Mouse (Mus musculus) brain, embryonic 18.5 days (tissue): Measurements from ENCODE around the gene Gm11562.
"Not testable (repeated sequence)": the region's sequence is repeated elsewhere in the genome, so short reads cannot be mapped to it uniquely, and the experiment has no call there.

Experiments used
- DNase-seq: peaks from one replicate; pipeline ENCODE4 v3.0.0-alpha.2; 2012; ENCODE audit warnings: low read depth, low spot score

Gene Gm11562

GRCm38 (mm10) chr11:99620335-99620734, at the start of gene Gm11562:
Gm11562 (minus strand) TSS chr11:99620435.
- no peak for DNase-seq

- DNase-seq: no peak
Observed at GRCm38 (mm10) chr11:99665860-99666259, 45.6 kb upstream of the Gm11562 start, which contains the start of gene Krtap4-6. Krtap4-6 (minus strand) TSS chr11:99665960.

GRCm38 (mm10) chr11:99662802-99663201, 42.6 kb upstream of the Gm11562 start:
- DNase-seq: no peak

GRCm38 (mm10) chr11:99659256-99659655, 39.0 kb upstream of the Gm11562 start:
- no peak for DNase-seq

- not testable (repeated sequence) for DNase-seq
Observed at GRCm38 (mm10) chr11:99658467-99659010, 38.3 kb upstream of the Gm11562 start, which contains the start of gene Gm11563. Gm11563 (minus strand) TSS chr11:99658960.

GRCm38 (mm10) chr11:99657051-99657450, 36.8 kb upstream of the Gm11562 start:
- no peak for DNase-seq

- no peak for DNase-seq
Observed at GRCm38 (mm10) chr11:99650136-99650535, 29.9 kb upstream of the Gm11562 start, which contains the start of gene Gm11555. Gm11555 (minus strand) TSS chr11:99650236.

- no peak for DNase-seq
Observed at GRCm38 (mm10) chr11:99646444-99646843, 26.2 kb upstream of the Gm11562 start.

GRCm38 (mm10) chr11:99644351-99644750, 24.1 kb upstream of the Gm11562 start:
- DNase-seq: peak; percentile 39

GRCm38 (mm10) chr11:99643635-99644139, 23.5 kb upstream of the Gm11562 start, which contains the start of gene Krtap4-7:
Krtap4-7 (minus strand) TSS chr11:99644089.
- not testable (repeated sequence) for DNase-seq

- no peak for DNase-seq
Observed at GRCm38 (mm10) chr11:99640926-99641325, 20.7 kb upstream of the Gm11562 start.

- DNase-seq: no peak
Observed at GRCm38 (mm10) chr11:99637086-99637485, 16.9 kb upstream of the Gm11562 start.

- DNase-seq: no peak
Observed at GRCm38 (mm10) chr11:99634653-99635134, 14.5 kb upstream of the Gm11562 start, which contains the start of gene Krtap4-2. Krtap4-2 (minus strand) TSS chr11:99635084.

GRCm38 (mm10) chr11:99633293-99633692, 13.1 kb upstream of the Gm11562 start:
- DNase-seq: no peak

- no peak for DNase-seq
Observed at GRCm38 (mm10) chr11:99630890-99631289, 10.7 kb upstream of the Gm11562 start.

GRCm38 (mm10) chr11:99628138-99628537, 7.9 kb upstream of the Gm11562 start, which contains the start of gene Krtap4-1:
Krtap4-1 (minus strand) TSS chr11:99628238.
- no peak for DNase-seq

GRCm38 (mm10) chr11:99614796-99615363, 5.4 kb downstream of the Gm11562 start, which contains the start of gene Krtap2-4:
Krtap2-4 (minus strand) TSS chr11:99614846.
- no peak for DNase-seq

- DNase-seq: not testable (repeated sequence)
Observed at GRCm38 (mm10) chr11:99610089-99610488, 10.1 kb downstream of the Gm11562 start, which contains the start of gene Gm11937. Gm11937 (minus strand) TSS chr11:99610189.

GRCm38 (mm10) chr11:99609126-99609525, 11.1 kb downstream of the Gm11562 start:
- DNase-seq: no peak

- DNase-seq: not testable (repeated sequence)
Observed at GRCm38 (mm10) chr11:99603208-99603607, 17.0 kb downstream of the Gm11562 start, which contains the start of gene Gm11938. Gm11938 (minus strand) TSS chr11:99603308.

GRCm38 (mm10) chr11:99597742-99598141, 22.5 kb downstream of the Gm11562 start, which contains the start of gene Krtap9-3:
Krtap9-3 (minus strand) TSS chr11:99598105.
- DNase-seq: not testable (repeated sequence)

- DNase-seq: no peak
Observed at GRCm38 (mm10) chr11:99590981-99591380, 29.3 kb downstream of the Gm11562 start, which contains the start of gene Krtap1-3. Krtap1-3 (minus strand) TSS chr11:99591339.
